Mouse (Mus musculus) midbrain, embryonic 14.5 days (tissue): ENCODE results near the gene Rad9b. TPM values are rescaled to one million over a fixed set of nuclear protein-coding genes. Genes with fewer than 3 reads are reported as not detected.

ENCODE experiments used
- ATAC-seq: fragments of 200-750 bp; cut with Nextera tagmentation; 2 replicates; pipeline ENCODE4 v1.8.0; 2017; ENCODE audit warnings: moderate number of reproducible peaks, moderate library complexity; ENCODE audit not compliant: low FRiP score, low TSS enrichment
- DNase-seq: peaks from one replicate; pipeline ENCODE4 v3.0.0-alpha.2; 2015
- H3K27ac ChIP-seq: fragments of 300-500 bp; sonication (generic); replicated peaks from 2 replicates; pipeline ENCODE4 v1.5.1; 2014; ENCODE audit warnings: mild to moderate bottlenecking, low read depth, low read length, moderate library complexity
- H3K27me3 ChIP-seq: fragments of 300-500 bp; sonication (generic); 2 replicates; pipeline ENCODE4 v1.6.1; 2014; ENCODE audit warnings: low read length, control low read depth, mixed read lengths; ENCODE audit not compliant: control insufficient read depth, insufficient read depth
- H3K36me3 ChIP-seq: fragments of 300-500 bp; sonication (generic); 2 replicates; pipeline ENCODE4 v1.6.1; 2014; ENCODE audit warnings: low read length, control low read depth; ENCODE audit not compliant: control insufficient read depth, insufficient read depth
- H3K4me1 ChIP-seq: fragments of 300-500 bp; sonication (generic); 2 replicates; pipeline ENCODE4 v1.6.1; 2014; ENCODE audit warnings: mild to moderate bottlenecking, antibody characterized with exemption, low read length, control low read depth; ENCODE audit not compliant: control insufficient read depth, insufficient read depth
- H3K4me2 ChIP-seq: fragments of 300-500 bp; sonication (generic); 2 replicates; pipeline ENCODE4 v1.6.1; 2014; ENCODE audit warnings: mild to moderate bottlenecking, low read length, moderate library complexity
- H3K4me3 ChIP-seq: fragments of 300-500 bp; sonication (generic); replicated peaks from 2 replicates; pipeline ENCODE4 v1.5.1; 2014; ENCODE audit warnings: low read depth, low read length
- H3K9ac ChIP-seq: fragments of 300-500 bp; sonication (generic); replicated peaks from 2 replicates; pipeline ENCODE4 v1.6.1; 2014; ENCODE audit warnings: mild to moderate bottlenecking, low read length, moderate library complexity
- H3K9me3 ChIP-seq: fragments of 300-500 bp; sonication (generic); 2 replicates; pipeline ENCODE4 v1.6.1; 2016; ENCODE audit warnings: low read length, control low read depth, mixed read lengths; ENCODE audit not compliant: control insufficient read depth
- WGBS: fragments of 180-500 bp; shearing (Covaris S2); extraction: QIAGEN DNeasy Blood & Tissue Kit; methylation state at CpG from one replicate; pipeline ENCODE4 v1.1.7; 2014; 5-methylcytosine and 5-hydroxymethylcytosine counted together
- polyA plus RNA-seq: library from polyadenylated mRNA; unstranded; fragments of >200 nt; fragmentation: Nextera tagmentation; extraction: Ambion mirVana; gene quantifications from 2 replicates; pipeline ENCODE4 v1.2.1, GENCODE M21; 2014

The Rad9b gene
- polyA plus RNA-seq, 1 experiment from 2014 or later = 18.5 TPM

GRCm38 (mm10) chr5:122295113-122295935 is 58.7 kb downstream of the Rad9b start:
- ATAC-seq = no peak
- peak overlapping the region; percentile 41; the same call in 1 of the 2 replicates for H3K27ac ChIP-seq

GRCm38 (mm10) chr5:122294219-122294735 is 59.8 kb downstream of the Rad9b start:
- WGBS = 34% methylated on average over 3 of the region's 3 CpGs
- Histone ChIP-seq H3K9ac (no peak overlapping the region), H3K4me3 (no peak overlapping the region), H3K4me2 (no peak overlapping the region), H3K36me3 (no peaks in the 10 kb centered on the region), H3K4me1 (peaks cover 25% of the 10 kb centered on the region), H3K27me3 (no peaks in the 10 kb centered on the region), H3K27ac (peak overlapping the region; percentile 28), H3K9me3 (no peaks in the 10 kb centered on the region; the same call in 1 of the 2 replicates)
- no peak for ATAC-seq
- no peak for DNase-seq

More at GRCm38 (mm10) chr5:122295113-122295935, 58.7 kb downstream of the Rad9b start:
- Histone ChIP-seq H3K36me3 (no peaks in the 10 kb centered on the region), H3K27me3 (no peaks in the 10 kb centered on the region), H3K4me1 (peaks cover 25% of the 10 kb centered on the region), H3K4me3 (no peak overlapping the region), H3K9me3 (no peaks in the 10 kb centered on the region), H3K4me2 (no peak overlapping the region), H3K9ac (no peak overlapping the region; the same call in 1 of the 2 replicates)
- DNase-seq = no peak
- WGBS = 69% methylated on average over 14 of the region's 14 CpGs

GRCm38 (mm10) chr5:122293131-122293530 is 60.9 kb downstream of the Rad9b start:
- H3K9ac ChIP-seq = no peak overlapping the region
- DNase-seq (no peak), ATAC-seq (no peak)
- H3K4me2 ChIP-seq = no peak overlapping the region
- no peaks in the 10 kb centered on the region for H3K36me3 ChIP-seq
- H3K27ac ChIP-seq = no peak overlapping the region
- no peaks in the 10 kb centered on the region; the same call in 1 of the 2 replicates for H3K9me3 ChIP-seq
- WGBS = 87% methylated on average over 6 of the region's 6 CpGs
- no peaks in the 10 kb centered on the region for H3K27me3 ChIP-seq
- H3K4me1 ChIP-seq = peaks cover 25% of the 10 kb centered on the region
- H3K4me3 ChIP-seq = no peak overlapping the region

GRCm38 (mm10) chr5:122291553-122292339 is 62.3 kb downstream of the Rad9b start:
- DNase-seq (no peak), ATAC-seq (no peak)
- Histone ChIP-seq H3K27ac (no peak overlapping the region), H3K4me1 (peaks cover 28% of the 10 kb centered on the region), H3K4me3 (no peak overlapping the region), H3K9me3 (no peaks in the 10 kb centered on the region; the same call in 1 of the 2 replicates), H3K27me3 (no peaks in the 10 kb centered on the region), H3K9ac (no peak overlapping the region), H3K4me2 (no peak overlapping the region), H3K36me3 (no peaks in the 10 kb centered on the region)
- WGBS = 77% methylated on average over 17 of the region's 17 CpGs

- Histone ChIP-seq H3K9ac (no peak overlapping the region), H3K36me3 (no peaks in the 10 kb centered on the region), H3K9me3 (no peaks in the 10 kb centered on the region; the same call in 1 of the 2 replicates), H3K27ac (no peak overlapping the region), H3K4me3 (no peak overlapping the region), H3K4me2 (no peak overlapping the region), H3K4me1 (peaks cover 31% of the 10 kb centered on the region), H3K27me3 (no peaks in the 10 kb centered on the region)
- no peak for DNase-seq
- ATAC-seq = no peak
- WGBS = 67% methylated on average over 6 of the region's 6 CpGs
Observed at GRCm38 (mm10) chr5:122291149-122291548, 62.9 kb downstream of the Rad9b start.

- ATAC-seq (no peak), DNase-seq (no peak)
- no peaks in the 10 kb centered on the region for H3K36me3 ChIP-seq
- H3K27me3 ChIP-seq = no peaks in the 10 kb centered on the region
- WGBS = 85% methylated on average over 4 of the region's 4 CpGs
- H3K9ac ChIP-seq = no peak overlapping the region
- H3K4me2 ChIP-seq = no peak overlapping the region
- H3K27ac ChIP-seq = no peak overlapping the region
- H3K9me3 ChIP-seq = no peaks in the 10 kb centered on the region; the same call in 1 of the 2 replicates
- no peak overlapping the region for H3K4me3 ChIP-seq
- peaks cover 20% of the 10 kb centered on the region for H3K4me1 ChIP-seq
Observed at GRCm38 (mm10) chr5:122288147-122288811, 65.8 kb downstream of the Rad9b start.

- no peak for DNase-seq
- H3K27me3 ChIP-seq = no peaks in the 10 kb centered on the region
- no peak for ATAC-seq
- 93% methylated on average over 4 of the region's 4 CpGs for whole genome bisulfite sequencing
- H3K9ac ChIP-seq = no peak overlapping the region
- no peaks in the 10 kb centered on the region; the same call in 1 of the 2 replicates for H3K9me3 ChIP-seq
- no peak overlapping the region for H3K4me2 ChIP-seq
- peaks cover 16% of the 10 kb centered on the region for H3K4me1 ChIP-seq
- H3K27ac ChIP-seq = no peak overlapping the region
- H3K36me3 ChIP-seq = no peaks in the 10 kb centered on the region
- H3K4me3 ChIP-seq = no peak overlapping the region
Observed at GRCm38 (mm10) chr5:122287026-122287425, 67.0 kb downstream of the Rad9b start.

GRCm38 (mm10) chr5:122286191-122286590 is 67.8 kb downstream of the Rad9b start:
- ATAC-seq = no peak
- Histone ChIP-seq H3K4me2 (peak overlapping the region; percentile 84), H3K4me3 (peak overlapping the region; percentile 98; the same call in 1 of the 2 replicates), H3K27ac (no peak overlapping the region), H3K4me1 (peaks cover 16% of the 10 kb centered on the region), H3K36me3 (no peaks in the 10 kb centered on the region), H3K9ac (no peak overlapping the region), H3K9me3 (no peaks in the 10 kb centered on the region; the same call in 1 of the 2 replicates), H3K27me3 (no peaks in the 10 kb centered on the region)
- DNase-seq = no peak
- WGBS = 89% methylated on average over 10 of the region's 10 CpGs
